Mouse (Mus musculus) embryonic fibroblast, embryonic 13.5 days (primary cell): ENCODE data around the gene Fto.

Experiments
- CTCF ChIP-seq: IDR thresholded peaks from 2 replicates; pipeline ENCODE4 v1.5.1; 2011; ENCODE audit warnings: mild to moderate bottlenecking, control low read depth, low read length, moderate library complexity, borderline replicate concordance; ENCODE audit not compliant: insufficient read depth
- POLR2A ChIP-seq: IDR thresholded peaks from 2 replicates; pipeline ENCODE4 v1.6.1; 2011; ENCODE audit warnings: low read depth, mild to moderate bottlenecking, control low read depth, low read length, moderate library complexity

DNA sequence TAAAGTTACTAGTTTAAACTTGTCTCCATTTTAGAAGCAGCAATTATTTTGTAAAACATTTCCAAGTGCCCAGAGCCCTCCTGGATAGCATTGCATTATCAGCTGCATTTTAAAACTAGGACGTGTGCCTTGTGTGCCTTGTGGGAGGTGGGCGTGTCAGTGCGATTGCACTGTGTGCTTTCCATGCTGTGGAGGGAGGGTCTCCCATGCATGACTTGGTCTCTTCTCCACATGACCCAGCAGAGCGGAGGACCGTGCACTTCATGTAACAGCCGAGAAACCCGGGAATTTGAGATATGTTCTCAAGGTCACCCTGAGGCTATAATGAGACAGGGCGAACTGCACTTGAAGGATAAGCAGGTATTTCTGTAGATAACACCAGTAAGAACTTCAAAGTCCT is 347.6 kb downstream of the Fto start:
- TF ChIP-seq POLR2A (no peak), CTCF (no peak)
